In the genomic region with DNA sequence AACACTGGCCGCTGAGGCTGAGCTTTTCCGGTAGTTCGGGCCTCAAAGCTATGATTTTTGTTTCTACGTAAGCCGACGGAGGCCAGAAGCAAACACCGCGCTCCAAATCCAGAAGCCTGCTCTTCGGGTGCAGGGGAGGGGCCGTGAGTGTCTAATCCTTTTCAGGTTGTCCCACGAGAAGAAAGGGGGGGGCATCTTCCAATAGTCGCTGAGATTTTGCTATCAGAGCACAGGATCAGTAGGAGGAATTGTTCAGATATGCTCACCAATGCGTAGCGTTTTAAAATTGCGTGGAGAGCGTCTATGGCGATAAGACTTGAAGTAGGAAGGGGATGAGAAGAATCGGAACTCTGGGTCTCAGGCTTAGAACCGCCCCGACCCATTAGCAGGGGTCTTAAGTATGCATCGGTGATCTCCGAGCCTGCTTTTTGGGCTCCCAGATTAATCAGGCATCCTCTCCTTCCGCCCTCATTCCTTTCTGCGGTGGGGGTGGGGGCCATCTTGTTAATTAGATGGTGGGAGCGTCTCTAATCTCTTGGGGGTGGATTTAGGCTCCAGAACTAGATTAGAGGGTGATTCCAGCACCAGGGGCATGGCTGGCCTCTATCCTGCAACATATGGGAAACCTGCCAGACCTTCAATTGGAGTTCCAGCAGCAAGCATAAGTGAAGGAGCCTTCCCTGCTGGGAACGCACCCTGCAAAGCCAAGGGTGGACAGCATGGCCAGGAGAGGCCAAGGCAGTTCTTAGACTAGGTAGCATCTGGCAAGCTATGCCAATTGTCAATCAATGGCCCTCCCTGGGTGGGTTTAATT, we compare ENCODE assay signal across 8 mouse cellular contexts. TPM values are rescaled to one million over a fixed set of nuclear protein-coding genes. Genes with fewer than 3 reads are reported as not detected.
DNase-seq lines count a peak whose midpoint lies in the region; ATAC-seq and TF ChIP-seq lines count a peak whose summit lies in the region.

No protein-coding gene starts in this region.

- peak; percentile 13 to 21 for DNase-seq in layer of hippocampus, postnatal 10 days (ENCODE audit: low spot score in 2 of 2)
- no peak for DNase-seq in layer of hippocampus, adult 11-12 months (ENCODE audit: low spot score)
- peak; percentile 51 for DNase-seq in brain, embryonic 14.5 days (ENCODE audit: low read depth)
- peak; percentile 43 for DNase-seq in embryo, embryonic 11 days
- peak; percentile 60 for DNase-seq in hindbrain, postnatal 0 days (ENCODE audit: low spot score)
- DNase-seq in midbrain, embryonic 14.5 days: peak; percentile 44
- no peak for DNase-seq in urinary bladder, postnatal 25 days (ENCODE audit: low spot score)

- H3K36me3 ChIP-seq in hindbrain, postnatal 0 days (ENCODE audit: insufficient read depth, low read length): no peaks in the 10 kb centered on the region
- no peaks in the 10 kb centered on the region for H3K36me3 ChIP-seq in midbrain, embryonic 14.5 days (ENCODE audit: control insufficient read depth, insufficient read depth, low read length)

- no peak for TF ChIP-seq CTCF in brain, embryonic 14.5 days (IDR thresholded peaks at IDR 0.05; ENCODE audit: borderline replicate concordance, extremely low read depth, insufficient read depth, insufficient read length)
- no peak for TF ChIP-seq CTCF in hindbrain, postnatal 0 days (IDR thresholded peaks at IDR 0.05; ENCODE audit: low read depth)

- peak overlapping the region; percentile 59 for H3K4me2 ChIP-seq in hindbrain, postnatal 0 days (ENCODE audit: low read depth, low read length)
- peak overlapping the region; percentile 58 for H3K4me2 ChIP-seq in midbrain, embryonic 14.5 days (ENCODE audit: low read length)

- H3K4me1 ChIP-seq in hindbrain, postnatal 0 days (ENCODE audit: insufficient read depth, low read length): peaks cover 4% of the 10 kb centered on the region; the same call in 1 of the 2 replicates
- H3K4me1 ChIP-seq in midbrain, embryonic 14.5 days (ENCODE audit: control insufficient read depth, insufficient read depth, low read length): peaks cover 17% of the 10 kb centered on the region; the same call in 1 of the 2 replicates

- ATAC-seq in hindbrain, postnatal 0 days: peak; percentile 65
- ATAC-seq in midbrain, embryonic 14.5 days (ENCODE audit: low FRiP score, low TSS enrichment): no peak
- no peak for ATAC-seq in CD4-positive, CD25-positive, alpha-beta regulatory T cell, adult 4 months

- H3K9ac ChIP-seq in hindbrain, postnatal 0 days (replicated peaks; ENCODE audit: low read length): peak overlapping the region; percentile 43
- H3K9ac ChIP-seq in midbrain, embryonic 14.5 days (replicated peaks; ENCODE audit: low read length): peak overlapping the region; percentile 42; the same call in 1 of the 2 replicates

- no peaks in the 10 kb centered on the region for H3K9me3 ChIP-seq in hindbrain, postnatal 0 days (ENCODE audit: low read length)
- no peaks in the 10 kb centered on the region for H3K9me3 ChIP-seq in midbrain, embryonic 14.5 days (ENCODE audit: control insufficient read depth, low read length)

- no peak overlapping the region for H3K27ac ChIP-seq in hindbrain, postnatal 0 days
- H3K27ac ChIP-seq in midbrain, embryonic 14.5 days (replicated peaks; ENCODE audit: low read depth, low read length): 0 out of 2 replicates have a peak overlapping the region, but pooled peaks have one; percentile 20

- no peaks in the 10 kb centered on the region for H3K27me3 ChIP-seq in hindbrain, postnatal 0 days (ENCODE audit: insufficient read depth, low read length)
- no peaks in the 10 kb centered on the region for H3K27me3 ChIP-seq in midbrain, embryonic 14.5 days (ENCODE audit: control insufficient read depth, insufficient read depth, low read length)

- WGBS in hindbrain, postnatal 0 days: 5% methylated on average over 26 of the region's 26 CpGs
- 3% methylated on average over 26 of the region's 26 CpGs for WGBS in midbrain, embryonic 14.5 days

- peak overlapping the region; percentile 29 for H3K4me3 ChIP-seq in hindbrain, postnatal 0 days (ENCODE audit: low read length)
- H3K4me3 ChIP-seq in midbrain, embryonic 14.5 days (replicated peaks; ENCODE audit: low read depth, low read length): peak overlapping the region; percentile 22

- TF ChIP-seq POLR2A in brain, embryonic 14.5 days (IDR thresholded peaks at IDR 0.05; ENCODE audit: borderline replicate concordance, extremely low read depth, insufficient read depth, insufficient read length, poor library complexity, severe bottlenecking): no peak

RNA-seq across cellular contexts. Expression of gene Atoh7, which starts 9.5 kb away (rescaled TPM):
- 1 to 10 TPM; 2.1 to 2.6 TPM for total RNA-seq in layer of hippocampus, postnatal 10 days (2021)
- polyA plus RNA-seq in brain, embryonic 14.5 days (2012; rRNA removed): 0.54 and 3.1 TPM in 2 replicates
- 10.5 and 13.8 TPM in 2 replicates for total RNA-seq in hindbrain, postnatal 0 days (2014; rRNA removed)
- polyA plus RNA-seq in hindbrain, postnatal 0 days (2015; fragmentation: Nextera tagmentation; extraction: Ambion mirVana): 14.7 and 15.4 TPM in 2 replicates
- polyA plus RNA-seq in midbrain, embryonic 14.5 days (2014; fragmentation: Nextera tagmentation; extraction: Ambion mirVana): 1.4 and 2.5 TPM in 2 replicates
- polyA plus RNA-seq in CD4-positive, CD25-positive, alpha-beta regulatory T cell, adult 4 months (2017; shearing (Covaris generic)): not detected

RNA-seq across cellular contexts. Expression of gene Pbld1, which starts 30.0 kb away (rescaled TPM):
- total RNA-seq in layer of hippocampus, postnatal 10 days (2021): under 1 TPM in 1 of 2 experiments, not detected in 1; 0.53 TPM
- polyA plus RNA-seq in brain, embryonic 14.5 days (2012; rRNA removed): 0.12 and 0.33 TPM in 2 replicates
- 0.22 and 18.2 TPM in 2 replicates for total RNA-seq in hindbrain, postnatal 0 days (2014; rRNA removed)
- 0.63 and 0.88 TPM in 2 replicates for polyA plus RNA-seq in hindbrain, postnatal 0 days (2015; fragmentation: Nextera tagmentation; extraction: Ambion mirVana)
- 0.58 and 0.93 TPM in 2 replicates for polyA plus RNA-seq in midbrain, embryonic 14.5 days (2014; fragmentation: Nextera tagmentation; extraction: Ambion mirVana)
- polyA plus RNA-seq in CD4-positive, CD25-positive, alpha-beta regulatory T cell, adult 4 months (2017; shearing (Covaris generic)): under 1 TPM in 1 of 2 experiments, not detected in 1; 0.13 TPM

Comparison
In these comparisons a context has a peak if more than half of its experiments do, and no peak if none do; other contexts are left out.
1. DNase-seq: peak in layer of hippocampus, postnatal 10 days (2 of 2), brain, embryonic 14.5 days (single experiment), embryo, embryonic 11 days (single experiment), hindbrain, postnatal 0 days (single experiment) and midbrain, embryonic 14.5 days (single experiment); none in layer of hippocampus, adult 11-12 months (single experiment) and urinary bladder, postnatal 25 days (single experiment).